Mouse (Mus musculus) adrenal gland, postnatal 4 days (tissue): ENCODE measurements around the gene Kcmf1. TPM values are rescaled to one million over a fixed set of nuclear protein-coding genes. Genes with fewer than 3 reads are reported as not detected.
A peak's percentile ranks its signal among the peaks of the same experiment; 100 is the strongest.

Source experiments
- DNase-seq, 2 experiments: peaks; one replicate each; pipeline ENCODE4 v3.0.0; 2021 to 2022; ENCODE audit warnings: low spot score in 2 of 2, mixed read lengths in 2 of 2
- long read RNA-seq, 2 experiments: library from polyadenylated mRNA; stranded (forward); transcript quantifications; one replicate each; pipeline ENCODE4 v2.0.0; 2021
- total RNA-seq, 2 experiments: library from RNA; stranded (reverse); gene quantifications; 2 replicates each; pipeline ENCODE4 v1.2.3; 2021

Kcmf1 gene
- total RNA-seq = 10 to 100 TPM; 72.4 to 78.6 TPM
- long read RNA-seq, experiment 1, transcript Kcmf1-201 (7 exons, 3,251 nt) = major isoform, 72 of 95 reads
- long read RNA-seq, experiment 1, partial matches to known transcripts = 18 of 95 reads
- long read RNA-seq, experiment 1, other reads (novel, unspliced or antisense) = 4 of 95 reads
- long read RNA-seq, experiment 2, transcript Kcmf1-204 (7 exons, 1,743 nt) = minor isoform, 5 of 156 reads
- long read RNA-seq, experiment 2, transcript Kcmf1-201 (7 exons, 3,251 nt) = major isoform, 131 of 156 reads
- long read RNA-seq, experiment 2, partial matches to known transcripts = 3 of 156 reads
- long read RNA-seq, experiment 2, other reads (novel, unspliced or antisense) = 17 of 156 reads

- peak; percentile 53 to 63 for DNase-seq
Observed at GRCm38 (mm10) chr6:72899781-72900681, at the start of gene Kcmf1. Kcmf1 (minus strand) TSS chr6:72899979.

GRCm38 (mm10) chr6:72949161-72949756 is 49.5 kb upstream of the Kcmf1 start:
- no peak for DNase-seq

- no peak for DNase-seq
Observed at GRCm38 (mm10) chr6:72948392-72948791, 48.6 kb upstream of the Kcmf1 start.

- DNase-seq = no peak
Observed at GRCm38 (mm10) chr6:72947960-72948359, 48.2 kb upstream of the Kcmf1 start.

- peak in 1 of 2 experiments; percentile 37 for DNase-seq
Observed at GRCm38 (mm10) chr6:72940493-72940892, 40.7 kb upstream of the Kcmf1 start.

- no peak for DNase-seq
Observed at GRCm38 (mm10) chr6:72937859-72938258, 38.1 kb upstream of the Kcmf1 start.

GRCm38 (mm10) chr6:72937430-72937829 is 37.7 kb upstream of the Kcmf1 start:
- DNase-seq = no peak

- DNase-seq = no peak
Observed at GRCm38 (mm10) chr6:72932955-72933354, 33.2 kb upstream of the Kcmf1 start.

- no peak for DNase-seq
Observed at GRCm38 (mm10) chr6:72931533-72931932, 31.8 kb upstream of the Kcmf1 start.

- DNase-seq = no peak
Observed at GRCm38 (mm10) chr6:72929795-72930398, 30.1 kb upstream of the Kcmf1 start.

GRCm38 (mm10) chr6:72926755-72927482 is 27.1 kb upstream of the Kcmf1 start:
- DNase-seq = no peak

GRCm38 (mm10) chr6:72926031-72926430 is 26.3 kb upstream of the Kcmf1 start:
- DNase-seq = no peak

- no peak for DNase-seq
Observed at GRCm38 (mm10) chr6:72923381-72923780, 23.6 kb upstream of the Kcmf1 start.

GRCm38 (mm10) chr6:72921081-72921480 is 21.3 kb upstream of the Kcmf1 start:
- no peak for DNase-seq

- DNase-seq = no peak
Observed at GRCm38 (mm10) chr6:72918510-72919033, 18.8 kb upstream of the Kcmf1 start.

- DNase-seq = no peak
Observed at GRCm38 (mm10) chr6:72916330-72916729, 16.6 kb upstream of the Kcmf1 start.

- DNase-seq = no peak
Observed at GRCm38 (mm10) chr6:72914087-72914749, 14.4 kb upstream of the Kcmf1 start.

- DNase-seq = no peak
Observed at GRCm38 (mm10) chr6:72911261-72911660, 11.5 kb upstream of the Kcmf1 start.

- no peak for DNase-seq
Observed at GRCm38 (mm10) chr6:72902254-72902990, 2.6 kb upstream of the Kcmf1 start.
